Mouse (Mus musculus) B cell, adult 67 days (primary cell): ENCODE measurements around the gene Podnl1. TPM values are rescaled to one million over a fixed set of nuclear protein-coding genes. Genes with fewer than 3 reads are reported as not detected.

ENCODE experiments used
- total RNA-seq, 2 experiments: library from RNA; stranded (reverse); gene quantifications; 4 replicates each; pipeline ENCODE4 v1.2.4; 2023

Podnl1 gene
- total RNA-seq, result under 1 TPM; 0.36 to 0.46 TPM

DNA sequence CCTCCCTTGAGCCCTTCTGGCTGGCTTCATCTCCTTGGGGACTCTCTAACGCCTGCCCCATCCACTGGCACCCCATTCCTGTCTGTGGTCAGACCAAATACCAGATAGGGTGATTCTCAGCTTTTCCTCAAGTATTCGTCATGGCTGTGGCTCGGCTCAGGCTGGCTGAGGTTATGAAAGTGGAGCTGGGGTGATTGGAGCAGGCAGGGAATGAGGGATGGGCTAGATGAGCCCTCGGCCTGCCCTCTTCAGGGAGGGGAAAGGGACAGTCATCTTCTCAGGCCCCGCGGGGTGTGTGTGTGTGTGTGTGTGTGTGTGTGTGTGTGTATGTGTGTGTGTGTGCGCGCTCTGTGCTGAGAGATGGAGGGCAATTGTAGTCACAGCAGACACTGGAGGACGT, at the start of gene Podnl1:
TSS of gene Podnl1 (plus strand) at position 334 of the 400 bp plus-strand sequence.

DNA sequence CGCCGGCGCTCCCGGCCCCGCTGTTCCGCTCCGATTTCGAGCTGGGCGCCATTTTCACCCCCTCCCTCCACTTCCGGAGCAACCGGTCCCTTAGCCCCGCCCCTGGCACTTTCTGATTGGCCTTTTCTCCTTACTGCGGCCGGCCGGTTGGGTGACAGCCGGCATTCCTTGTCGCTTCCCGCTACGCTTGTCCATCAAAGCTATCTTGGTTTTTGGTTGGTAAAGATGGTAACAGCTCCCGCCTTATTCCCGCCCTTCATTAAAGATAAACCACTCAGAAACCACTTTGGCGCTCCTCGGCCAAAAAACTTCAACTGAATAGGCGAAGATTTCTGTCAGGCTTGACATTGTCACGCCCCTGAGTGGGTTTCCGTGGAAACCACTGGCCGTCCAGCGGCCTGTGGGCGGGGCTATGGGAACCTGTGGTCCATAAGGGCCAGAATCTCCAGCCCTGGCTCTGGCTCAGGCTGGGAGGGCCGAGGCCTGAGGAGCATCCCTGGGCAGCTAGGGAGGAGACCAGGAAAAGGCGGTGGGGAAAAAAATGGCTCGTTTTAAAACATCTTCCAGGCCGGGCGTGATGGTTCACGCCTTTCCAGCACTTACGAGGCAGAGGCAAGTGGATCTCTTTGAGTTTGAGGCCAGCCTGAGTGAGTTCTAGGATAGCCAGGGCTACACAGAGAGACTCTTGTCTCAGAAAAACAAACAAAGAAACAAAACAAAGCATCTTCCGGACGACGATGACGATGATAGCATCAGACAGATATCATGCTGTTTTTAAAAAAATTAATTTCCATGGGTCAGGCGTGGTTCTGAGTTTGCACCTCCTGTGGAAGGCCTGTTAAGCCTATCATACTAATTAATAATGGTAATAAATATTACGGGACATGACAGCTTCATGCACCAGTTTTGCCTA, 20.8 kb upstream of the Podnl1 start, which contains the start of gene Dcaf15:
TSS of gene Dcaf15 (minus strand) at position 72 of the 913 bp plus-strand sequence.

DNA sequence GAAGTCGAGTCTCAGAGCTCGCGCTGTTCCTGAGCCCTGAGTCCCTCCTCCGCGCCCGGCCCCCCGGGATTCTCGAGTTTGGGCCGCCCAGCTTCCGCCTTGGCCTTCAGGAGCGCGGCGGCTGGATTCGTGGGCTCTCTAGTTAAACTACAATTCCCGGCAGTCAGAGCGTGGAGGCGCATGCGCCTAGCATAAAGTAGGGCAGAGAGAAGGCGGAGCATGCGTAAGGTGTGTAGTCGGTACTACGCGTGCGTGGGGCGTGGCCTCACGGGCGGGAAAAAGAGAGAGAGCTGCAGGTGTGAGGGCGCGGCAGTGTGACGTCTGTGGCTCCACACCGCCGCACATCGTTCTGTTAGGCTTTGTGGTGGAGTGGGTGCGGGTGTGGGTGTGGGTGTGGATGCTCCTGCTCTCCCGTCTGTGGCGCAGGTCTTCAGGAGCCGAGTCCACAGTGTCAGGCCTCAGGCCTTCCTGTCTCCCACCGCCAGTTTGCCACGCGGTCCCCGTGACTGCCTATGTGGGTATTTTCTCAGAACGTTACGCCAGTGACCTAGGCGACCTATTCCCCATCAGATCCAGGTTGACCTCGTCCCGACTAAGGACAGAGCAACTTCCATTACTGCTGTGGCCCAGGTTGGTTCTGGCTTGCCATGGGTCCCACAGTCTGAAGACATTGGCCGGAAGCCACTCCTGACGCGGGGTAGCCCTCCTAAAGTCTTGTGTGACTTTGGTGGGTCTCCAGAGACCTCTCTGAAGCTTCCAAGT, 22.2 kb downstream of the Podnl1 start, which contains the start of the genes Cc2d1a and 4930432K21Rik:
TSS of gene Cc2d1a (minus strand) at position 168 of the 762 bp plus-strand sequence.
TSS of gene 4930432K21Rik (plus strand) at position 257 of the 762 bp plus-strand sequence.

Other genes with a start within 250 kb of the Podnl1 start
- 10 to 100 TPM in 1 of 2 experiments, 1 to 10 TPM in 1; 7.9 to 10.3 TPM for gene Adgrl1, start 225.9 kb upstream of the Podnl1 start, total RNA-seq
- gene Gm10644, start 170.8 kb upstream of the Podnl1 start, total RNA-seq, result 1 to 10 TPM; 1.7 to 2.9 TPM
- gene Asf1b, start 170.5 kb upstream of the Podnl1 start, total RNA-seq, result 1 to 10 TPM; 7.7 to 8.8 TPM
- gene Prkaca, start 153.0 kb upstream of the Podnl1 start, total RNA-seq, result 10 to 100 TPM; 45.3 to 45.4 TPM
- gene Samd1, start 128.3 kb upstream of the Podnl1 start, total RNA-seq, result 10 to 100 TPM; 53.9 to 61.1 TPM
- under 1 TPM; 0.53 to 0.58 TPM for gene 1700067K01Rik, start 124.5 kb upstream of the Podnl1 start, total RNA-seq
- gene 2210011C24Rik, start 113.8 kb upstream of the Podnl1 start, total RNA-seq, result not detected
- not detected for gene Palm3, start 104.5 kb upstream of the Podnl1 start, total RNA-seq
- gene Il27ra, start 83.4 kb upstream of the Podnl1 start, total RNA-seq, result 100 to 1,000 TPM; 107 to 110 TPM
- not detected for gene Rln3, start 81.0 kb upstream of the Podnl1 start, total RNA-seq
- 1 to 10 TPM; 3.3 to 5.1 TPM for gene Gm10643, start 60.9 kb upstream of the Podnl1 start, total RNA-seq
- 10 to 100 TPM; 66.0 to 85.3 TPM for gene Rfx1, start 59.2 kb upstream of the Podnl1 start, total RNA-seq
- 10 to 100 TPM; 53.6 to 55.6 TPM for gene Dcaf15, start 21.2 kb upstream of the Podnl1 start, total RNA-seq
- 10 to 100 TPM; 33.4 to 38.3 TPM for gene Cc2d1a, start 21.9 kb downstream of the Podnl1 start, total RNA-seq
- gene 4930432K21Rik, start 22.0 kb downstream of the Podnl1 start, total RNA-seq, result 1 to 10 TPM in 1 of 2 experiments, under 1 TPM in 1; 0.77 to 2.1 TPM
- not detected for gene Nanos3, start 59.2 kb downstream of the Podnl1 start, total RNA-seq
- gene Zswim4, start 111.1 kb downstream of the Podnl1 start, total RNA-seq, result 10 to 100 TPM; 22.8 to 24.8 TPM
- 100 to 1,000 TPM; 182 to 191 TPM for gene D8Ertd738e, start 123.7 kb downstream of the Podnl1 start, total RNA-seq
- 10 to 100 TPM; 37.0 to 38.6 TPM for gene Mri1, start 131.3 kb downstream of the Podnl1 start, total RNA-seq
- gene Ccdc130, start 144.4 kb downstream of the Podnl1 start, total RNA-seq, result 10 to 100 TPM; 26.5 to 34.3 TPM